Mouse (Mus musculus) heart, adult 2 months (tissue): ENCODE results near the gene Hdac5. TPM values are rescaled to one million over a fixed set of nuclear protein-coding genes. Genes with fewer than 3 reads are reported as not detected.
"Not testable (repeated sequence)": the region's sequence is repeated elsewhere in the genome, so short reads cannot be mapped to it uniquely, and the experiment has no call there.

Experiments used
- DNase-seq, 2 experiments: peaks; one replicate each; pipeline ENCODE4 v3.0.0; 2021
- H3K27ac ChIP-seq: fragments of 200-600 bp; 2 replicates; pipeline ENCODE4 v1.8.1; 2022
- H3K27me3 ChIP-seq: fragments of 200-500 bp; 2 replicates; pipeline ENCODE4 v1.6.1; 2012; ENCODE audit warnings: mild to moderate bottlenecking, low read length, inconsistent platforms, mixed read lengths; ENCODE audit not compliant: control insufficient read depth, insufficient read depth
- H3K36me3 ChIP-seq: fragments of 200-500 bp; 2 replicates; pipeline ENCODE4 v1.6.1; 2012; ENCODE audit warnings: low read length, inconsistent platforms; ENCODE audit not compliant: control insufficient read depth, insufficient read depth
- H3K4me1 ChIP-seq: fragments of 200-500 bp; 2 replicates; pipeline ENCODE4 v1.6.1; 2011; ENCODE audit warnings: low read length; ENCODE audit not compliant: control insufficient read depth, insufficient read depth
- H3K4me3 ChIP-seq: fragments of 200-600 bp; 2 replicates; pipeline ENCODE4 v1.8.1; 2022
- H3K79me2 ChIP-seq: fragments of 200-500 bp; replicated peaks from 2 replicates; pipeline ENCODE4 v1.6.1; 2012; ENCODE audit warnings: mild to moderate bottlenecking, inconsistent platforms, low read length, moderate library complexity, mixed read lengths; ENCODE audit not compliant: control insufficient read depth, insufficient read depth
- H3K9ac ChIP-seq: fragments of 200-500 bp; 2 replicates; pipeline ENCODE4 v1.6.1; 2012; ENCODE audit warnings: low read depth, mild to moderate bottlenecking, control low read depth, inconsistent platforms, low read length, mixed read lengths
- CTCF ChIP-seq: fragments of 200-600 bp; IDR thresholded peaks from 2 replicates; pipeline ENCODE4 v1.8.1; 2022; ENCODE audit warnings: antibody characterized with exemption, mild to moderate bottlenecking, moderate library complexity
- EP300 ChIP-seq: fragments of 200-500 bp; IDR thresholded peaks from 2 replicates; pipeline ENCODE4 v1.6.1; 2011; ENCODE audit warnings: low read depth, low read length, control low read depth; ENCODE audit not compliant: insufficient read depth
- POLR2A ChIP-seq: fragments of 200-500 bp; IDR thresholded peaks from 2 replicates; pipeline ENCODE4 v1.6.1; 2011; ENCODE audit warnings: mild to moderate bottlenecking, low read depth, low read length, control low read depth; ENCODE audit not compliant: insufficient read depth
- WGBS: fragments of 180-500 bp; shearing (Covaris S2); methylation state at CpG from one replicate; pipeline ENCODE4 v1.1.7; 2018; 5-methylcytosine and 5-hydroxymethylcytosine counted together
- intact Hi-C: fragments of 180-260 bp; cut with DNase I; formaldehyde crosslinking; loops from one replicate; pipeline ENCODE4 v1.15.1; 2025
- polyA plus RNA-seq: library from polyadenylated mRNA; depleted of rRNA; stranded (reverse); fragments of >200 nt; gene quantifications from 2 replicates; pipeline ENCODE4 v1.2.3, GENCODE M21; 2012
- total RNA-seq, 2 experiments: library from RNA; stranded (reverse); gene quantifications; 2 replicates each; pipeline ENCODE4 v1.2.3; 2021

The Hdac5 gene
- total and polyA plus RNA-seq, 3 experiments = 92.6 to 137 (median 113) TPM

DNA sequence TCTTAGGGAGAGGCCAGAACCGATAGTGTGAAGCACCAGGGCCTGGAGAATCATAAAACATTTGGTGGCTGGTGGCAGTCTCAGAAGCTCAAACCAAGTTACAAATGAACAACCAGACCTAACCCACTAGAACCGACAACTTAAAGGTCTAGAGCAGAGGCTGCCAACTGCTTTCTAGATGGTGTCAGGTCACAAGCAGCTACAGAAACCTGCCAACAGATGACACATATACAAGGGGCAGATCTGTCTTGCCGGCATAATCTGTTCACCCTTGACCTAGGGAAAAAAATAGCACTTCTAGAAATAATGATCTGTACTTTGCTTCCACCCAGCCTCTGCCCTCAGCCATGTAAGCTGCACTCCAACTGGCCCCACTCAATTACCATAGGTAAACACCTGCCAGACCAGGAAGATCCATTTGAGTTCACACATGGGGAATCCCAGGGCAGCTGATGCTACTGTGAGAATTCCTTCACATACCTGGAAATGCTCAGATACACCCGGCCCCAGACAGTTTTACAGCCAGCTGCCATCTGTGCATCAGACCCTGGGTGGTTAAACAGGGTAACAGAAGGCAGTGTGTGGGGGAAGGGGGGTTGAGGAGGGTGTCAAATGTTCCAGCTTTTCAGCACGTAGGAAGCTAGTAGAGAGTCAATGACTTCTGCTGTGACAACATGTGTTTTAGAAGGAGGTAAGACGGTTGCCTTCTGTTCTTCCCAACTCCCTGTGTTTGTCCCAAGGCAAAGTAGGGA lies 63.8 kb downstream of the Hdac5 start:
- Histone ChIP-seq H3K27me3 (no peaks in the 10 kb centered on the region), H3K9ac (no peak overlapping the region), H3K79me2 (0 out of 2 replicates have a peak, but pooled peaks cover 1% of the 10 kb centered on the region), H3K4me1 (peaks cover 3% of the 10 kb centered on the region; the same call in 1 of the 2 replicates), H3K4me3 (no peak overlapping the region), H3K27ac (no peak overlapping the region), H3K36me3 (peaks cover 7% of the 10 kb centered on the region)
- no peak for TF ChIP-seq CTCF
- TF ChIP-seq POLR2A = no peak
- TF ChIP-seq EP300 = no peak
- no peak for DNase-seq
- intact Hi-C loops = no loop called here
- 45% methylated on average over 6 of the region's 6 CpGs for WGBS

- no peaks in the 10 kb centered on the region for H3K79me2 ChIP-seq
- H3K9ac ChIP-seq = no peak overlapping the region
- DNase-seq = no peak
- 75% methylated on average over 5 of the region's 5 CpGs for WGBS
- H3K27ac ChIP-seq = no peak overlapping the region
- no peak overlapping the region for H3K4me3 ChIP-seq
- peaks cover 4% of the 10 kb centered on the region for H3K4me1 ChIP-seq
- no peaks in the 10 kb centered on the region for H3K36me3 ChIP-seq
- intact Hi-C loops = loop anchor here (5.0 kb wide), 1 partner anchor 108 kb away; the partner anchor contains the start of gene Asb16
- no peak for TF ChIP-seq POLR2A
- no peak for TF ChIP-seq EP300
- TF ChIP-seq CTCF = no peak
- H3K27me3 ChIP-seq = no peaks in the 10 kb centered on the region
These were observed 70.2 kb downstream of the Hdac5 start for GRCm38 (mm10) chr11:102159781-102160180.

DNA sequence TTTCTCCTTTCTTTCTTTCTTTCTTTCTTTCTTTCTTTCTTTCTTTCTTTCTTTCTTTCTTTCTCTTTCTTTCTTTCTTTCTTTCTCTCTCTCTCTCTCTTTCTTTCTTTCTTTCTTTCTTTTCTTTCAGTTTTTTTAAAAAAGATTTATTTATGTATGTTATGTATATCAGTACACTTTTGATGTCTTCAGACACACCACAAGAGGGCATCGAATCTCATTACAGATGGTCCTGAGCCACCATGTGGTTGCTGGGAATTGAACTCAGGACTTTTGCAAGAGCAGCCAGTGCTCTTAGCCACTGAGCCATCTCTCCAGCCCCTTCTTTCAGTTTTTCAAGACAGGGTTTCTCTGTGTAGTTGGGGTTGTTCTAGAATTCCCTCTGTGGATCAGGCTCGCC lies 71.9 kb downstream of the Hdac5 start:
- H3K9ac ChIP-seq, H3K4me1 ChIP-seq, H3K27me3 ChIP-seq, H3K36me3 ChIP-seq, DNase-seq, H3K27ac ChIP-seq, H3K4me3 ChIP-seq, H3K79me2 ChIP-seq: not testable (repeated sequence)
- intact Hi-C loops = loop anchor here (5.0 kb wide), 1 partner anchor 109 kb away; the partner anchor contains the start of gene Asb16
- TF ChIP-seq CTCF = 0 out of 2 replicates have a peak, but pooled peaks have one; percentile 11
- 79% methylated on average over 2 of the region's 2 CpGs for WGBS

DNA sequence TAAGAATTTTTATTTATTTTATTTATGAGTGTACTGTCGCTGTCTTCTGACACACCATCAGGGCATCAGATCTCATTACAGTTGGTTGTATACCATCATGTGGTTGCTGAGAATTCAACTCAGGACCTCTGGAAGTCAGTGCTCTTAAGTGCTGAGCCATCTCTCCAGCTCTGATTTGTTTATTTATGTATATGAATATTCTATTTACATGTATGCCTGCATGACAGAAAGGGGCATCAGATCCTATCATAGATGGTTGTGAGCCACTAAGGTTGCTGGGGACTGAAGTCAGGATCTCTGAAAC lies 73.2 kb downstream of the Hdac5 start:
- Histone ChIP-seq H3K79me2 (no peaks in the 10 kb centered on the region), H3K9ac (no peak overlapping the region), H3K36me3 (no peaks in the 10 kb centered on the region), H3K4me3 (no peak overlapping the region; the same call in 1 of the 2 replicates), H3K27me3 (no peaks in the 10 kb centered on the region), H3K4me1 (peaks cover 4% of the 10 kb centered on the region), H3K27ac (peak overlapping the region; percentile 77; the same call in 1 of the 2 replicates)
- intact Hi-C loops = loop anchor here (2.0 to 5.0 kb wide), 2 partner anchors 28 to 111 kb away; partner anchors contain the start of genes Asb16 and Lsm12
- 3% methylated on average over 1 of the region's 1 CpGs for whole genome bisulfite sequencing
- no peak for TF ChIP-seq EP300
- no peak for TF ChIP-seq CTCF
- no peak for TF ChIP-seq POLR2A
- no peak for DNase-seq

DNA sequence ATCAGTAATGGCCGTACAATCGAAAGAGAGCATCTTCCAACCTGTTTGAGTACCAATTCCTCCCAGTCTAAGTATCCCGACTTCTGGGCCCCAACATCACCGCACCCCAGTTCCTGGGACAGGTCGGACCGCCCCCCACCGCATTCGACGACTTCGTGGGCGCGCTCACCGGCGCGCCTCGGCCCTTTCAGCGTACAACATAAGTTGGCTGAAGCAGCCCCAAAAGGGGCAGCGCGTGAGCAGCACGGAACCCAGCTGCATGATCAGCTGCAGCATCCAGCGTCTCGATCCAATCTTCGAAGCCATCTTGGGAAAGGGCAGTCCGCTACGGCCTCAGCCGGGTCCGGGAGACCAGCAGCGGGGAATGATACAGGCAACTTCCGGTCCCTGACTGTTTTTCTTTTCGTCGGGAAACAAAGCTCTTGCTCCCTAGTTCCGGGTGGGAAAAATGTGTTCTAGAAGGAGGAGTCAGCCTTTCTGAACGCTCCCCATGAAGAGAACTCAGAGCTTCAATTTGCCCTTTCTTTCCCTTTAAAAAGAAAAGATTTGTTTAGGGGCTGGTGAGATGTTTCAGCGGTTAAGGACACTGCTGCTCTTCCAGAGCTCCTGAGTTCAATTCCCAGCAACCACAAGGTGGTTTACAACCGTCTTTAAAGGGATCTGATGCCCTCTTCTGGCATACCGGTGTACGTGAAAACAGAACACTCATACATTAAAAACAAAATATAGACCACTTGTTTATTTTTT lies 73.8 kb downstream of the Hdac5 start, which contains the start of gene Tmem101:
Gene Tmem101 (minus strand): TSS at position 366 of the 747 bp plus-strand sequence.
- Histone ChIP-seq H3K27me3 (no peaks in the 10 kb centered on the region), H3K27ac (peak within 1 kb of the TSS; percentile 77), H3K9ac (peak within 1 kb of the TSS; percentile 87), H3K79me2 (no peaks in the 10 kb centered on the region), H3K4me3 (peak within 1 kb of the TSS; percentile 75), H3K36me3 (no peaks in the 10 kb centered on the region), H3K4me1 (peaks cover 4% of the 10 kb centered on the region)
- DNase-seq = peak; percentile 91 to 94
- TF ChIP-seq POLR2A (peak; percentile 81), EP300 (peak; percentile 94), CTCF (peak; percentile 69)
- intact Hi-C loops = loop anchor here (2.0 to 5.0 kb wide), 2 partner anchors 29 to 111 kb away; partner anchors contain the start of genes Asb16 and Lsm12
- under 1% methylated on average over 37 of the region's 37 CpGs for WGBS
